Mouse (Mus musculus) embryonic facial prominence, embryonic 15.5 days (tissue): Measurements from ENCODE around the gene Lhx4. TPM values are rescaled to one million over a fixed set of nuclear protein-coding genes. Genes with fewer than 3 reads are reported as not detected.

Source experiments
- ATAC-seq: fragments of 200-750 bp; cut with Nextera tagmentation; 2 replicates; pipeline ENCODE4 v1.8.0; 2017; ENCODE audit warnings: low read depth, moderate TSS enrichment; ENCODE audit not compliant: insufficient number of reproducible peaks, low FRiP score, low TSS enrichment
- H3K27ac ChIP-seq: fragments of 300-500 bp; sonication (generic); replicated peaks from 2 replicates; pipeline ENCODE4 v1.5.1; 2015; ENCODE audit warnings: mild to moderate bottlenecking, inconsistent platforms
- H3K27me3 ChIP-seq: fragments of 300-500 bp; sonication (generic); 2 replicates; pipeline ENCODE4 v1.6.1; 2015; ENCODE audit warnings: inconsistent platforms
- H3K36me3 ChIP-seq: fragments of 300-500 bp; sonication (generic); 2 replicates; pipeline ENCODE4 v1.6.1; 2015; ENCODE audit warnings: mild to moderate bottlenecking, inconsistent platforms
- H3K4me1 ChIP-seq: fragments of 300-500 bp; sonication (generic); 2 replicates; pipeline ENCODE4 v1.6.1; 2015; ENCODE audit warnings: inconsistent platforms
- H3K4me2 ChIP-seq: fragments of 300-500 bp; sonication (generic); replicated peaks from 2 replicates; pipeline ENCODE4 v1.6.1; 2015; ENCODE audit warnings: mild to moderate bottlenecking, inconsistent platforms
- H3K4me3 ChIP-seq: fragments of 300-500 bp; sonication (generic); replicated peaks from 2 replicates; pipeline ENCODE4 v1.5.1; 2015; ENCODE audit warnings: mild to moderate bottlenecking, inconsistent platforms
- H3K9ac ChIP-seq: fragments of 300-500 bp; sonication (generic); 2 replicates; pipeline ENCODE4 v1.6.1; 2015; ENCODE audit warnings: inconsistent platforms
- H3K9me3 ChIP-seq: fragments of 300-500 bp; sonication (generic); replicated peaks from 2 replicates; pipeline ENCODE4 v1.6.1; 2016; ENCODE audit warnings: inconsistent platforms
- WGBS: fragments of 180-500 bp; shearing (Covaris S2); methylation state at CpG from one replicate; pipeline ENCODE4 v1.1.7; 2015; 5-methylcytosine and 5-hydroxymethylcytosine counted together
- polyA plus RNA-seq: library from polyadenylated mRNA; unstranded; fragments of >200 nt; fragmentation: Nextera tagmentation; extraction: Ambion mirVana; gene quantifications from 2 replicates; pipeline ENCODE4 v1.2.1, GENCODE M21; 2015

Lhx4 gene
- polyA plus RNA-seq, 1 experiment from 2014 or later, result not detected

- no peak overlapping the region for H3K27ac ChIP-seq
- ATAC-seq, result no peak
- no peaks in the 10 kb centered on the region for H3K4me1 ChIP-seq
- H3K9ac ChIP-seq, result no peak overlapping the region
- no peak overlapping the region for H3K4me2 ChIP-seq
- no peak overlapping the region for H3K4me3 ChIP-seq
- WGBS, result 71% methylated on average over 9 of the region's 9 CpGs
- no peaks in the 10 kb centered on the region for H3K36me3 ChIP-seq
- no peaks in the 10 kb centered on the region for H3K9me3 ChIP-seq
- H3K27me3 ChIP-seq, result no peaks in the 10 kb centered on the region
Measured at GRCm38 (mm10) chr1:155650121-155650846, 101.2 kb downstream of the Lhx4 start.

Other genes starting within 250 kb of the Lhx4 start
- gene Acbd6, start 193.6 kb downstream of the Lhx4 start, polyA plus RNA-seq, result 77.4 and 79.6 TPM in 2 replicates
- gene Qsox1, start 61.2 kb upstream of the Lhx4 start, polyA plus RNA-seq, result 41.4 and 42.2 TPM in 2 replicates
- gene Cep350, start 221.6 kb upstream of the Lhx4 start, polyA plus RNA-seq, result 13.0 and 13.9 TPM in 2 replicates